Mouse (Mus musculus) c-Kit-positive CD71-negative TER-119-negative erythroid progenitor cells, embryonic 14.5 days (primary cell): Measurements from ENCODE around the gene Nxf1.
"Not testable (repeated sequence)": the region's sequence is repeated elsewhere in the genome, so short reads cannot be mapped to it uniquely, and the experiment has no call there.

Source experiments
- DNase-seq: peaks from one replicate; pipeline ENCODE4 v3.0.0-alpha.2; 2013; ENCODE audit warnings: low read depth

Gene Nxf1

DNA sequence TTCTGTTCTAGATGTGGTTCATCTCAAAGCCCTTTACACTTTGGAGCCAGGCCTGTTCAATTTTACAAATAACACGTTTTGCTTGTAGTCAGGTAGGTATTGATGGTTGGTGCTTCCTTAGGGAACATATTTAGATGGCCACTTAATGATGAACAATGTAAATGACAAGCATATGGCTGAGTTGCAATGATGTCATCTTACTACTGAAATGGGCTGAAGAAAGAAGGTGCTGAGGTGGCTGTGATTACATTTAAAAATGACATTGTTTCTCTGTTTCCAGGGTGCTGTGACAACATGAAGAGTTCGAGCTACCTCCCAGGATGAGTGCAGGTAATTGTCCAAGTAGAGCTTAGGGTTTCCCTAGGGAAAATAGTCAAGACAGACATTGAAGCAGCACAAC is 32.5 kb upstream of the Nxf1 start:
- DNase-seq = no peak

GRCm38 (mm10) chr19:8725081-8725613 is 31.7 kb upstream of the Nxf1 start:
- DNase-seq = no peak

- DNase-seq = no peak
Measured at GRCm38 (mm10) chr19:8726609-8727390, 30.1 kb upstream of the Nxf1 start.

DNA sequence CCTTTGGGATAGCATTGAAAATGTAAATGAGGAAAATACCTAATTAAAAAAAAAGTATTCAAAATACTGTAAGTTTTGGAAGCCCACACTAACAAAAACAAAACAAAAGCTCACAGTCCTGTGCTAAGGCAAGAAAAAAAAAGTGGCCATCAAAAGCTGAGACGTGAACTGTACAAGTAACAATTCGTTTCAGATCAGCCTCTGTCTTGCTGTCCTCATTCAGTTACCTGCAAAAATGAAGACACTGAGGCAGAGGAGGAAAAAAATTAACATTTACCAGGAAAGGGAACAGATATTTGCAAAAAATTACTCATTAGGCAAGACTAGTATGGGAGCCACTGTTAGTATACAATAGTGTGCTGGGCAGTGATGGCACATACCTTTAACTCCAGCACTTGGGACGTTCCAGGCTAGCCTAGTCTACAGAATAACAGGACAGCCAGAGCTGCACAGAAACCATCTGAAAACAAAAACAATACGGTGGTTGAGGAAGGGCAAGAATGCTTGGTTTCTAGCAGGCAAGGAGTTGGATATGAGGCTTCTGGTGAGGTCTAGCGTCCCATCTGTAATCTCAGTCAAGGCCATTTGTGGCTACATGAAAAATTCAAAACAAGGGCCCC is 29.3 kb upstream of the Nxf1 start:
- no peak for DNase-seq

DNA sequence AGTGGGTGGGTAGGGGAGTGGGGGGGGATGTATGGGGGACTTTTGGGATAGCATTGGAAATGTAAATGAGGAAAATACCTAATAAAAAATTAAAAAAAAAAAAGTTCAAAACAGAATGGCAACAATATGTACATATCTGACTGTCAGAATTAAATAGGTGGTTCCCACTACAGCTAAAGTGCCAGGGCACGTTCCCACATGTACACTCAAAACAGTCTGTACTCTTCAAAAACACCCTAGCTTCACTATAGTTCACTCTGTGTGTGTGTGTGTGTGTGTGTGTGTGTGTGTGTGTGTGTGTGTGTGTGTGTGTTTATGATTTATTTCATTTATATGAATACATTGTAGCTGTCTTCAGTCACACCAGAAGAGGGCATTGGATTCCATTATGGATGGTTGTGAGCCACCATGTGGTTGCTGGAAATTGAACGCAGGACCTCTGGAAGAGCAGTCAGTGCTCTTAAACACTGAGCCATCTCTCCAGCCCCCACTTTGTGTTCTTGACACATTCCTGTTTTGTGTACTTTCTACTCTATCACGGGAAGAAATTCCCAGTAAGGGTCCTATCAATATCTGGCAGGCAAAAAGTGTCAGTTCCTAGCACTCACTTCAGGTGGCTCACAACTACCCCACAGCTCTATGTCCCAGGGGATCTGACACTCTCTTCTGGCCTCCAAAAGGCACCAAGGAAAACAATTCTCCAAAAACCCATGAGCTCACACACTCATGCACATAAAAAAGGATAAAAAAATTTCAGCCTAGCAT is 28.4 kb upstream of the Nxf1 start:
- not testable (repeated sequence) for DNase-seq

- no peak for DNase-seq
Measured at GRCm38 (mm10) chr19:8734334-8734733, 22.5 kb upstream of the Nxf1 start.

DNA sequence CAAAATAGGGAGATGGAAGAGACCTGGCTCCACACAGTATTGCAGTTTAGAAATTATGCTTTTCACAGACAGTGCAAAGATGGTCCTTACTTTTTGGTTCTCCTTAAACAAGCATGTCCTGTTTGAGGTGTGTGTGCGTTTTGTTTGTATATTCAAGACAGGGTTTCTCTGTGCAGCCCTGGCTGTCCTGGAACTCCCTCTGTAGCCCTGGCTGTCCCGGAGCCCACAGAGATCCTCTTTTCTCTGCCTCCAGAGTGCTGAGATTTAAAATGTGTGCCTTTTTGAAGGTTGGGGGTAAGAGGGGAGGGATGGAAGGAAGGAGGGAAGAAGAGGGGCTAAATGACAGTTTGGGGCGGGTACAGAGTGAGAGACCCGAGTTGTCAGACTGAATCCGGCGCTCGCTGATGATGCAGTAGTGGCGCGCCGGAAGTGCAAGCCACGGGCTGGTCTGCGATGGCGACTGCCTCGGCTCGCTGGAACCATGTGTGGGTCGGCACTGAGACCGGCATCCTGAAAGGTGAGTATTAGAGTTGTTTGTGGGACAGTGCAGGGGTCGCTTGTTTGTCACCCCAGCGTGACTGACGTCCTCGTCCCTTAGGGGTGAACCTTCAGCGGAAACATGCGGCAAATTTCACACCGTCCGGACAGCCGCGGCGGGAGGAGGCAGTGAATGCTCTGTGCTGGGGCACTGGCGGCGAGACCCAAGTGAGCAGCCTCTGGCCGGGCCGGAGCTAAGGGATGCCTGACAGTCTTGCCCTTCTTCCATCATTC is 21.3 kb upstream of the Nxf1 start, which contains the start of gene Wdr74:
Gene Wdr74 (plus strand): TSS at position 439 of the 771 bp plus-strand sequence.
- DNase-seq = peak; percentile 91

DNA sequence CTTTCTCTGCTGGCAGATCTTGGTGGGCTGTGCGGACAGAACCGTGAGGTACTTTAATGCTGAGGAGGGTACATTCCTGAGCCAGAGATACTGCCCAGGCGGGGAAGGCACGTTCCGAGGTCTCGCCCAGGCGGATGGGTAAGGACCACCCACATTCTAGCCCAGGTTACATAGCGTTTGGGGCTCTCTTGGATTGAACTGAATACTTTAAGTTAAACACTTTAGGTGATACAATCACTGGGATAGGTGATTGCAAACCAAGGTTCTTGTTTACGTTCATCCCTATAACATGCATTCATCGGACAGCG is 20.8 kb upstream of the Nxf1 start:
- DNase-seq = no peak

DNA sequence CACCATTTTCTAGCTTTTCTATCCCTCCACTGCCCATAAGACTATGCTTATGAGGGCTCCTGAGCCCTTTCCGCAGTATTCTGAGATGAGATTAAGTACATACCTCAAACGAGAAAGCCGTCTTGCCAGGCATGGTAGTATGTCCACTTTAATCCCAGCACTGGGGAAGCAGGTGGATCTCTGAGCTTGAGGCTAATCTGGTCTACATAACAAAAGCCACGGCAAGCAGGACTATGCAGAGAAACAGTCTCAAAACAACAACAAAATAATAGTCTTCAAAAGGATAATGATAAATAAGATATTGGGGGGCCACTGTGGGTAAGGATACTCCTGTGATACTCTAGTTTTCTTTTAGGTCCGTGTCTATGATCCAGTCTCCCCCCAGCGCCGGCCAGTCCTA is 18.0 kb upstream of the Nxf1 start:
- DNase-seq = no peak

GRCm38 (mm10) chr19:8739646-8740045 is 17.2 kb upstream of the Nxf1 start:
- DNase-seq = no peak

DNA sequence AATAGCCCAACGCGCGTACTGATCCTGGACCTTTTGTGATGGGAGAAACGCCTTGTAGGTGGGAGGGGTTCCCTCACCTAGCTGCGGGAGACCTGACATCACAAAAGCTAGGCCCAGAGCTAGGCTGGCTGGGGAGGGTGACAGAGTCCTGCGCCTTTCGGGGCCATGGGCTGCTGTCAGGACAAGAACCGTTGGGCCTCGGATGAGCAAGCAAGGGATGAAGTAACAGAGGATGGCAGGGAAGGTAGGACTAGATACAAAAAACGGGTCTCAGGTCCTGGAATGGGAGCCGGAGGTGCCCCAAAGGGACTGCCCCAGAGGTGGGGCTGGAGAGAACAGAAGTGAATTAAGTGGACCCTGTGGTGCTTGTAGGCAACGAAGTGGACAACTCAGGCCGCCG is 16.3 kb upstream of the Nxf1 start, which contains the start of gene 1700092M07Rik:
Gene 1700092M07Rik (plus strand): TSS at position 116 of the 400 bp plus-strand sequence.
- DNase-seq = no peak

- peak; percentile 98 for DNase-seq
Measured at GRCm38 (mm10) chr19:8741243-8741869, 15.5 kb upstream of the Nxf1 start, which contains the start of gene Stx5a. TSS of gene Stx5a (plus strand) at chr19:8741413.

DNA sequence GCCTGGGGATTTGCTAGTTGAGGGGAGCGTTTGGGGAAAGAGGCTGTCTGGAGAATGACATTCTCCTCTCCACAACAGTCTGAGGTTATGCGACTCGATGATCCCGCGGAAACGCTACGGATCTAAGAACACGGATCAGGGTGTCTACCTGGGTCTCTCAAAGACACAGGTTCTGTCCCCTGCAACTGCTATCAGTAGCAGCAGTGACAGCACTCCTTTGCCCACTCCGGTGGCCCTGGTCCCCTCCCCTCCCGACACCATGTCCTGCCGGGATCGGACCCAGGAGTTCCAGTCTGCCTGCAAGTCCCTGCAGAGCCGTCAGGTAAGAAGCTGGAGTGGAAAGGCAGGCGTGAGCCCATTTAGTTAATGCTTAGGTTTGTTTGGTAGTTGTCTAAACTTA is 14.7 kb upstream of the Nxf1 start:
- no peak for DNase-seq

DNA sequence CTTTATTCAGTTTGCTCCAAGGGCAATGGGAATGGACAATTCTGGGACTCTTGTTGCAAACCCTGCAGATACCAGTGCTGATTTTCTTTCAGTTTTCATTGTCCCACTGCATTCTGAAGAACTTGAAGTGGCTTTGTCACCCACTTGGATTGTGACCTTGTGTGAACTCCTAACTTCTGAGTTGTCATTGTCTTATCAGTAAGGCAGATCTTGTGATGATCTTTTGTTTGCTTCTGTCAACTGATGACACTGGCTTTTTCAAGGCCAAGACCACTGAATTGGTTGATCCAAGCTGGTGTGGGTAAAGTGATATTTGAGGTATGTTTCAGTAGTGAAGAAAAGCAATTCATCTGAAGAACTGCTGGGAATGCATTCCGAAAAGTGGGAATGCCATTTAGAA is 11.5 kb upstream of the Nxf1 start:
- no peak for DNase-seq

DNA sequence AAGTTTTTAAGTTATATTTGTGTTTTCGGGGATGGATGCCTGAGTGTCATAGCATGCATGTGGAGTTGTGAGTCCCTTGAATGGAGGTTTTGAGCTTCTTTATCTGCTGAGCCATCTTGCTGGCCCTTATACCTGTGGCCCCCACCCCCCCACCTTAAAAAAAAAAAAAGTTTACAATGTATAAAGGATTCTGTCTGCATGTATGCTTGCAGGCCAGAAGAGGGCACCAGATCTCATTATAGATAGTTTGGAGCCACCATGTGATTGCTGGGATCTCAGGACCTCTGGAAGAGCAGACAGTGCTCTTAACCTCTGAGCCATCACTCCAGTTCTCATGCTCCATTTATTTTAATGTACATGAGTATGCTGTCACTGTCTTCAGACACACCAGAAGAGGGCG is 9.5 kb upstream of the Nxf1 start:
- no peak for DNase-seq

GRCm38 (mm10) chr19:8755652-8756051 is 1.2 kb upstream of the Nxf1 start:
- no peak for DNase-seq

DNA sequence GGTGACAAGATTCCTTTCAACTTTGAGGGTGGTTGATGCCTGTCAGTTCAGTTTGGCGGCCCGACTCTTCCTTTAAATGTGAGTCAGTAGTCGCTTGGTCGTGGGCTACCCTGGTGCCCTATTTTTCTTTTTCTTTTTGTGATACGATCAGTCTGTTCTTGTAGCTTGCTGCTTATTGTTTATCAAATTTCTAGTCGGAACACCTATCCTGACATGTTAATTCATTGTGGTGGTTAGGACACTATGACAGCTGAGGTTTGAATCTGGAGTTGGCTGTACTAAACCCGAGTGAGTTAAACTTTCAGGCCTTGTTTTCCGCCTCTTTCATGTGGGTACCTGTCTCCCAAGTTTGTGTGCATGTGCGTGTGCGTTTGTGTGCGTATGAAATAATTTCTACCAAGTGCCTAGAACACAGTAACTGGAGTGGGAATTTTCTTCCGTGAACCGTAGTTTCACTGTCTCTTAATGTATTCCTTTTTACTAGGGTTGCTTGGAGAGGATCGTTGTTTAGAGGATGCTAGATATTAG is 662 bp downstream of the Nxf1 start:
- no peak for DNase-seq

DNA sequence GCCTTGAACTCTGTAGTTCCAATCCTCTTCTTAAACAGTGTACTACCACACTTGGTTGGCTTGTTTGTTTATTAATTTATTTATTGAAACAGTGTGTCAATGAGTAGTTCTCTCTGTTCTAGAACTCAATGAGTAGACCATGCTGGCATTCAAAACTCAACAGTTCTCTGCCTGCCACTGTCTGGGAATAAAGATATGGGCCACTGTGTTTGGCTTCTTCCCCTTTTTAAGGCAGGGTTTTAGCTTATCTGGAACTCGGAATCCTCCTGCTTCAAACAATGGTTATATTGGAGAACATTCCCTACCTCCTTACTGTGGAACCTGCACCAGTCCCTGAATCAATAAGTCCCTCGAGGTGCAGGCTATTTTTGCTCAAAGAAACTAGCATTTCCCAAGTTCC is 2.0 kb downstream of the Nxf1 start:
- DNase-seq = no peak

DNA sequence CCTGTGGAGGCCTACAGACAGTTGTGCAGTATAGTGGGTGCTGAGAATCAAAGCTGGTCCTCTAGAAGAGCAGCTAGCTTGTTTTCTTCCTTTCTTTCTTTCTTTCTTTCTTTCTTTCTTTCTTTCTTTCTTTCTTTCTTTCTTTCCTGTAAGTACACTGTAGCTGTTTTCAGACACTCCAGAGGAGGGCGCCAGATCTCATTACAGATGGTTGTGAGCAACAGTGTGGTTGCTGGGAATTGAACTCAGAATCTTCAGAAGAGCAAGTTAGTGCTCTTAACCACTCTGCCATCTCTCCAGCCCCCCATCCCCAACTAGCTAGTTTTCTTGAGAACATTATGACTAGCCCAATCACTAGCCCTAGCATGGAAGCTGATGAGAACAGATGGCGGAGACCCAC is 3.9 kb downstream of the Nxf1 start:
- no peak for DNase-seq

GRCm38 (mm10) chr19:8763276-8763675 is 6.4 kb downstream of the Nxf1 start:
- no peak for DNase-seq

GRCm38 (mm10) chr19:8765562-8765961 is 8.7 kb downstream of the Nxf1 start:
- DNase-seq = no peak
